Mouse (Mus musculus): ENCODE data around the gene Pecr. TPM values are rescaled to one million over a fixed set of nuclear protein-coding genes. Genes with fewer than 3 reads are reported as not detected.

Pecr gene
- total and polyA plus RNA-seq, 2 experiments from 2014 or later, result 7.5 to 11.9 TPM

DNA sequence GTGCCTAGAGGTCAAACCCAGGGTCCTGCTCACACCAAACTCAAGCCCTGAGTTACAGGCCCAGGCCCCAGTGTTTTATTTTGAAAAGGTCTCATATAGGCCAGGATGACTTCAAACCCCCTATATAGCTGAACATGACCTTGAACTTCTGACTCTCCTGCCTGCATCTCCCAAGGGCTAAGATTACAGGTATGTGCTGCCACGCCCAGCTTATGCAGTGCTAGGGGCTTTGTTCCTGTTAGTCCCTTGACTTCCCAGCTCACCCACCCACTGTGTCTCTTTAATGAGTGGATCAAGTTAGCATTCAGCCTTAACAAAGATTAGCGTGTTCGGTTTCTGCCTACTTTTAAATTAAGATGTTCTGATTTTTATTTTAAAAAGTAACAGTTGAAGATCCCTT, 70.2 kb downstream of the Pecr start:
- Histone ChIP-seq H3K27me3 (ENCODE audit: insufficient read depth, low read length) (no peaks in the 10 kb centered on the region), H3K4me3 (ENCODE audit: low read depth, low read length) (no peak overlapping the region), H3K4me1 (ENCODE audit: insufficient read depth) (no peaks in the 10 kb centered on the region), H3K4me2 (ENCODE audit: low read depth) (no peak overlapping the region), H3K9me3 (ENCODE audit: low read length) (no peaks in the 10 kb centered on the region), H3K9ac (no peak overlapping the region), H3K36me3 (ENCODE audit: insufficient read depth) (no peaks in the 10 kb centered on the region), H3K27ac (ENCODE audit: low read depth, low read length) (no peak overlapping the region)
- WGBS, result 91% methylated on average over 3 of the region's 3 CpGs
- no peak for ATAC-seq
- DNase-seq, result no peak
- TF ChIP-seq CTCF (IDR thresholded peaks at IDR 0.05; ENCODE audit: low read depth), result no peak

DNA sequence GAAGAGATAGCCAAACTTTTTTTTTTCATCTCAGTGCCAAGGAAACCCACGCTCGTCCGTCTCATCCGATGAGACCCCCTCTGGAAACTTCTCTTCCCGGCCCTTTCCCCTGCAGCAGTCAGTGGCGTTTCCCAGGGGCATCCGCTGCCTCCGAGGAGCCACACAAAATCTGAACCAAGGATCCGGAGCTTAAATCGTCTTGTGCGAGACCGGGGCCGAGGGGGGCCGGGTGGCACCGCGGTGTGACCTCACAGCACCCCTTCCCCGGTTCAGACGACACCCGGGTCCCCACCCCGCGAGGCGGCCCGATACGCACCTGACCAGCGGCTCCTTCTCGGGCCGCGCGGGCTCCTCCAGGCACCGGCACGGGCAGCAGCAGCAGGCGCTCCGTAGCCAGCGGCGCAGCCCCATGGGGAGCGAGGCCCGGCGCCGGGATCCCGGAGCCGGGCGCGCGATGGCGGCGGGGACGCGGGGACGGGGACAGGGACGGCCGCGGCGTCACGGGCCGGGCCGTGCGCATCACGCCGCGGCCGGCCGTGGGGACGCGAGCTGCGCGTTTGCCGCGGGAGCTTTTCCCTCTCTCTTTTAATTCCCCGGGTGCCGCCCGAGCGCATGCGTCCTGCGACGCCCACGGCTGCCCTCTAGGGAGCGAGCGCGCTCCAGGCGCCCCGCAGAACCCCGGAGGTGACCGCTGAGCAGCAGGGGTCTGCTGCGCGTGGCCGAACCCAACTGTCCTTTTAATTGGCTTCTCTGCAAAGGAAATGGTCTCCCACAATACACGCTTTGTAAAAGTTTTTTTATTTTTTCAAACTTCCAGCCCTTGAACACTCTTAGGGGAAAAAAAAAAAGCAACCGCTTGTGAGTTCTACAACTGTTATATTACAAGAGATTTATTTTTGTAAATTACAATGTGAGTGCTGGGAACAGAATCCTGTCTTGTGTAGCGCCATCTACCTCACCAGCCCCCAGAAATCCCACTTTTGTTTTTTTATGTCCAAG, 72.1 kb downstream of the Pecr start, which contains the start of gene Mreg:
Gene Mreg (minus strand): TSS at position 607 of the 999 bp plus-strand sequence.
- Histone ChIP-seq H3K9ac (peak within 1 kb of the TSS; percentile 60), H3K36me3 (ENCODE audit: insufficient read depth) (no peaks in the 10 kb centered on the region), H3K4me3 (ENCODE audit: low read depth, low read length) (peak within 1 kb of the TSS; percentile 73), H3K27ac (ENCODE audit: low read depth, low read length) (peak within 1 kb of the TSS; percentile 50; the same call in 1 of the 2 replicates), H3K4me1 (ENCODE audit: insufficient read depth) (no peaks in the 10 kb centered on the region), H3K9me3 (ENCODE audit: low read length) (no peaks in the 10 kb centered on the region), H3K27me3 (ENCODE audit: insufficient read depth, low read length) (no peaks in the 10 kb centered on the region), H3K4me2 (ENCODE audit: low read depth) (peak within 1 kb of the TSS; percentile 98)
- ATAC-seq (peak; percentile 79), DNase-seq (peak; percentile 69)
- TF ChIP-seq CTCF (IDR thresholded peaks at IDR 0.05; ENCODE audit: low read depth), result peak; percentile 56
- 2% methylated on average over 85 of the region's 89 CpGs for WGBS

DNA sequence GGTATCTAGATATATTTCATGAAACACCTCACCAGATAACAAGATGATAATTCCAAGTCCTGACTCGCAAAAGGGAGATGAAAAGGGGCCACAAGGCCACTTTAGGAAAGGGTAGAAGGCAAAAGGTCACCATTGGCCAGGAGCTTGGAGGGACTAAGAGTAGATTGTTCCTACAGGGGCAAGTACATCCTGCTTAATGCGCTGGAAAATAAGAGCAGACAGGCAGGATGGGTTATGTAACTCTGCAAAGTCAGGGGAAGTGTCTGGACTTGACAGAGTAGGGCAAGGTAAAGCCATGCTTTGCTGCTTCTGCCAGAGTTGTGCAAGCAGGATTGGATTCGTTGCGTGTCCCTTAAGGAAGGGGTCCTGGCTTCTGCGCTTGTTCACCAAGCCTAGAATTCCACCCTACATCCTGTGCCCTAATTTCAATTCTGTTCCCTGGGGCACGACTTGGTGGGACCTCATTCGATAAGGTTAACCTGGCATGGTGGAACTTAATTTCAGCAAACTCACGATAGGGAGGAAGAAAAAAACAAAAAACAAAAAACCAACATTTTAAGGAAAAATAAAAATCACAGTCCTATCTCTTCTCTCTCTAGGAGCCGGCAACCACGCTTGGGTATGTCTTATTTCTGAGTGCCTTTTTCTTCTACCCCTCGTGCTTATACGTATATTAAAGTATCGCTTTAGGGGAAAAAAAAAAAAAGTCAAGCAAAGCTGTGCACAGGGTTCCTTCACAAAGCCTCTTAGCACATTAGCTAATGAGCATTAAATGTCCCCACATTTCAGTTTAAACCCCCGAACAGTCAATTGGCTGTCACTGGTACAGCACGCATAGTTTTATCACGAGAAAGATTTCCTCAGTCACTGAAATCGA, 73.1 kb downstream of the Pecr start:
- Histone ChIP-seq H3K4me1 (ENCODE audit: insufficient read depth) (no peaks in the 10 kb centered on the region), H3K4me2 (ENCODE audit: low read depth) (peak overlapping the region; percentile 98), H3K4me3 (ENCODE audit: low read depth, low read length) (peak overlapping the region; percentile 73), H3K9ac (0 out of 2 replicates have a peak overlapping the region, but pooled peaks have one; percentile 60), H3K36me3 (ENCODE audit: insufficient read depth) (no peaks in the 10 kb centered on the region), H3K27ac (ENCODE audit: low read depth, low read length) (no peak overlapping the region), H3K9me3 (ENCODE audit: low read length) (no peaks in the 10 kb centered on the region), H3K27me3 (ENCODE audit: insufficient read depth, low read length) (no peaks in the 10 kb centered on the region)
- DNase-seq (no peak), ATAC-seq (no peak)
- 26% methylated on average over 17 of the region's 17 CpGs for WGBS
- no peak for TF ChIP-seq CTCF (IDR thresholded peaks at IDR 0.05; ENCODE audit: low read depth)

Other genes starting within 250 kb of the Pecr start
- gene Mreg, start 72.0 kb downstream of the Pecr start, total RNA-seq (2014; rRNA removed), result 1.7 and 1.9 TPM in 2 replicates
- 1.7 and 2.1 TPM in 2 replicates for gene Mreg, start 72.0 kb downstream of the Pecr start, polyA plus RNA-seq (2015; fragmentation: Nextera tagmentation; extraction: Ambion mirVana)
- 36.1 and 38.8 TPM in 2 replicates for gene Tmem169, start 55 bp upstream of the Pecr start, total RNA-seq (2014; rRNA removed)
- 22.7 and 35.2 TPM in 2 replicates for gene Tmem169, start 55 bp upstream of the Pecr start, polyA plus RNA-seq (2015; fragmentation: Nextera tagmentation; extraction: Ambion mirVana)
- 10.3 and 12.7 TPM in 2 replicates for gene Xrcc5, start 23.1 kb upstream of the Pecr start, total RNA-seq (2014; rRNA removed)
- gene Xrcc5, start 23.1 kb upstream of the Pecr start, polyA plus RNA-seq (2015; fragmentation: Nextera tagmentation; extraction: Ambion mirVana), result 11.9 and 12.8 TPM in 2 replicates

Data from forebrain, postnatal 0 days (tissue).